Mouse (Mus musculus): ENCODE data around the gene Vmn1r119. TPM values are rescaled to one million over a fixed set of nuclear protein-coding genes. Genes with fewer than 3 reads are reported as not detected.

Gene Vmn1r119
- not detected in 4 replicates for total RNA-seq (2023; ENCODE audit: inconsistent age)

DNA sequence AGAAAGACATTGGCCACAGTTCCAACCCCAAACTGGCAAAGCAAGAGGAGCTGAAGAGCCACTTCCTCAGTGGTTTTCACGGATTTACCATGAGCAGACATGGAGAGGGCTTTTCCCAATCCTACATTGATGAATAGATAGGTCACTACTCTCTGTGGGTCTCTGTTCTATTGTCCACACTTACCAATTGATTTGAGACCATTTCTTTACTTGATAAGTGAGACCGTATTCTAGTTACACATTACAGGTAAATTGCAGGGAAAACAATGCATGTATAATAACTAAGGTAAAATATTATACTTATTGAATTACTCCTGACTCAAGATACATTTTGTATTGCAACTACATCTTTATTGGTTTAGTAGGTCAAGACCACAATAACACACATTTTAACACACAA is at the start of gene Vmn1r119:
TSS of gene Vmn1r119 (minus strand) at position 101 of the 400 bp plus-strand sequence.

GRCm38 (mm10) chr7:21053684-21054083 is 41.4 kb upstream of the Vmn1r119 start, which contains the start of gene Vmn1r120:
Vmn1r120 (minus strand) TSS chr7:21053784.

Other genes starting within 250 kb of the Vmn1r119 start
- not detected in 4 replicates for gene Vmn1r112, start 241.3 kb downstream of the Vmn1r119 start, total RNA-seq (2023; ENCODE audit: inconsistent age)
- not detected in 4 replicates for gene Vmn1r113, start 225.2 kb downstream of the Vmn1r119 start, total RNA-seq (2023; ENCODE audit: inconsistent age)
- not detected in 4 replicates for gene Vmn1r114, start 200.3 kb downstream of the Vmn1r119 start, total RNA-seq (2023; ENCODE audit: inconsistent age)
- not detected in 4 replicates for gene Vmn1r115, start 167.5 kb downstream of the Vmn1r119 start, total RNA-seq (2023; ENCODE audit: inconsistent age)
- gene Vmn1r116, start 140.2 kb downstream of the Vmn1r119 start, total RNA-seq (2023; ENCODE audit: inconsistent age), result not detected in 4 replicates
- gene Vmn1r117, start 128.3 kb downstream of the Vmn1r119 start, total RNA-seq (2023; ENCODE audit: inconsistent age), result not detected in 4 replicates
- gene Vmn1r118, start 100.1 kb downstream of the Vmn1r119 start, total RNA-seq (2023; ENCODE audit: inconsistent age), result not detected in 4 replicates
- not detected in 4 replicates for gene Vmn1r120, start 41.3 kb upstream of the Vmn1r119 start, total RNA-seq (2023; ENCODE audit: inconsistent age)
- gene Vmn1r121, start 86.1 kb upstream of the Vmn1r119 start, total RNA-seq (2023; ENCODE audit: inconsistent age), result not detected in 4 replicates
- gene Vmn1r122, start 121.7 kb upstream of the Vmn1r119 start, total RNA-seq (2023; ENCODE audit: inconsistent age), result not detected in 4 replicates
- gene Vmn1r123, start 149.7 kb upstream of the Vmn1r119 start, total RNA-seq (2023; ENCODE audit: inconsistent age), result not detected in 4 replicates
- not detected in 4 replicates for gene Gm5157, start 178.0 kb upstream of the Vmn1r119 start, total RNA-seq (2023; ENCODE audit: inconsistent age)
- not detected in 4 replicates for gene Vmn1r124, start 248.2 kb upstream of the Vmn1r119 start, total RNA-seq (2023; ENCODE audit: inconsistent age)